Mouse (Mus musculus) hematopoietic stem cell, adult 5-6 weeks (primary cell): ENCODE measurements around the gene Irf7. TPM values are rescaled to one million over a fixed set of nuclear protein-coding genes. Genes with fewer than 3 reads are reported as not detected.

ENCODE experiments used
- ATAC-seq, 2 experiments: fragments of 125-278 bp in 1 of 2; replicated peaks in 1 of 2; 2 replicates each; pipeline ENCODE4 v1.8.0; 2016 to 2017; ENCODE audit warnings: inconsistent platforms in 2 of 2, mild to moderate bottlenecking in 2 of 2, moderate number of reproducible peaks in 2 of 2, low read depth in 1 of 2, moderate TSS enrichment in 1 of 2; ENCODE audit not compliant: low FRiP score in 2 of 2, poor library complexity in 2 of 2, severe bottlenecking in 2 of 2, insufficient read depth in 1 of 2, low TSS enrichment in 1 of 2
- total RNA-seq: library from RNA; stranded (forward); fragments of 172-1452, 232-1000 nt; gene quantifications from 2 replicates; pipeline ENCODE4 v1.2.3, GENCODE M21; 2017

Irf7 gene
- total RNA-seq, 1 experiment from 2014 or later, result 15.4 TPM

DNA sequence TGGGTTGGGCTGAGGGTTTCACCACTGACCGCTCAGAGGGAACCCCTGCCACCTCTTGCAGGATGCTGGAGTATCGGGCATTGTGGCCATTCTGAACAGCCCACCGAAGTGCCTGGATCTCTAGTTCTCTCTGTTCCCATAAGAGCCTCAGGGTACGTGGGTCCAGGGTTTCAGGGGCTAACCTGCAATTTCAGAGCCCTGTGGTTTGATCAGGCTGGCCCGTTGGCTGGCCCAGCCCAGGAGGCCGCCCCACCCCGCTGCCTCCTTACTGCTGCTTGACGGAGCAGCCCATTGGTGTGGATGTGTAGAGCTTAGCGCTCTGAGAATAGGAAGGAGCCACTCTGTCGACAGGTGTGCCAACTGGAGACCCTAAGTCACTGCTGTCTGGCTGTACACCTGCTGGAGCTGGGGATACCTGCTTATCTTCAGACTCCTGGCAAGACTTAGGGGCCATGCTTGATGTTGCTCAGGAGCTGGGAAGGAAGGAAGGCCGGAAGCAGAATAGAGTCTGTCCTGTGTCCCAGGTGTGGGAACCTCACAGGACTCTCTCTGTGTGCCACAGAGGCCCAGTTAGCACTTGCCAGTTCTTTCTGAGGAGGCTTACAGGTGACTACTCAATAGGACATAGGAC, 52.6 kb downstream of the Irf7 start, which contains the start of gene Lmntd2:
Lmntd2 (minus strand) TSS at position 476 of the 631 bp plus-strand sequence.
- no peak for ATAC-seq

GRCm38 (mm10) chr7:141213133-141213532, 53.1 kb downstream of the Irf7 start:
- ATAC-seq, result no peak

Other genes starting within 250 kb of the Irf7 start
- gene Ifitm6, start 248.6 kb downstream of the Irf7 start, total RNA-seq, result 68.4 and 203 TPM in 2 replicates
- gene Gm17387, start 237.3 kb downstream of the Irf7 start, total RNA-seq, result not detected in 2 replicates
- 4.1 and 6.6 TPM in 2 replicates for gene B4galnt4, start 205.4 kb downstream of the Irf7 start, total RNA-seq
- 1.2 and 2.3 TPM in 2 replicates for gene Pkp3, start 188.3 kb downstream of the Irf7 start, total RNA-seq
- 22.0 and 32.5 TPM in 2 replicates for gene Sigirr, start 165.9 kb downstream of the Irf7 start, total RNA-seq
- gene Ano9, start 148.7 kb downstream of the Irf7 start, total RNA-seq, result not detected in 2 replicates
- 6.4 and 9.6 TPM in 2 replicates for gene Ptdss2, start 144.1 kb downstream of the Irf7 start, total RNA-seq
- gene Rnh1, start 93.6 kb downstream of the Irf7 start, total RNA-seq, result 34.4 and 61.9 TPM in 2 replicates
- 15.0 and 19.7 TPM in 2 replicates for gene Hras, start 72.5 kb downstream of the Irf7 start, total RNA-seq
- 0.60 and 0.75 TPM in 2 replicates for gene Lrrc56, start 72.3 kb downstream of the Irf7 start, total RNA-seq
- gene Lmntd2, start 52.4 kb downstream of the Irf7 start, total RNA-seq, result 1.6 TPM in 1 of 2 replicates, not detected in the other
- gene Rassf7, start 50.6 kb downstream of the Irf7 start, total RNA-seq, result 4.9 and 5.1 TPM in 2 replicates
- gene Phrf1, start 37.7 kb downstream of the Irf7 start, total RNA-seq, result 52.5 and 77.3 TPM in 2 replicates
- not detected in 2 replicates for gene Cdhr5, start 10.3 kb upstream of the Irf7 start, total RNA-seq
- not detected in 2 replicates for gene Sct, start 12.7 kb upstream of the Irf7 start, total RNA-seq
- not detected in 2 replicates for gene Drd4, start 25.5 kb upstream of the Irf7 start, total RNA-seq
- 18.7 and 25.8 TPM in 2 replicates for gene Deaf1, start 61.2 kb upstream of the Irf7 start, total RNA-seq
- gene Tmem80, start 61.3 kb upstream of the Irf7 start, total RNA-seq, result 10.5 and 12.6 TPM in 2 replicates
- 4.4 and 4.7 TPM in 2 replicates for gene Eps8l2, start 72.4 kb upstream of the Irf7 start, total RNA-seq
- 227 and 363 TPM in 2 replicates for gene Taldo1, start 125.7 kb upstream of the Irf7 start, total RNA-seq
- 18.4 and 20.4 TPM in 2 replicates for gene Gatd1, start 147.7 kb upstream of the Irf7 start, total RNA-seq
- gene Cend1, start 163.0 kb upstream of the Irf7 start, total RNA-seq, result not detected in 2 replicates
- gene Slc25a22, start 171.4 kb upstream of the Irf7 start, total RNA-seq, result 8.0 and 9.7 TPM in 2 replicates
- 6.5 and 8.5 TPM in 2 replicates for gene Pidd1, start 177.5 kb upstream of the Irf7 start, total RNA-seq
- 1,528 and 3,641 TPM in 2 replicates for gene Rplp2, start 180.9 kb upstream of the Irf7 start, total RNA-seq
- 15.1 and 15.5 TPM in 2 replicates for gene Pnpla2, start 188.7 kb upstream of the Irf7 start, total RNA-seq
- gene Cracr2b, start 194.6 kb upstream of the Irf7 start, total RNA-seq, result 5.2 and 8.4 TPM in 2 replicates
- 45.0 and 46.6 TPM in 2 replicates for gene Cd151, start 200.9 kb upstream of the Irf7 start, total RNA-seq
- 26.8 and 30.0 TPM in 2 replicates for gene Polr2l, start 208.7 kb upstream of the Irf7 start, total RNA-seq
- gene Tspan4, start 208.8 kb upstream of the Irf7 start, total RNA-seq, result 61.4 and 81.5 TPM in 2 replicates